In genomic region chr16:64000884-64001283, GRCm38 (mm10) we compare ENCODE assay signal across 15 mouse cellular contexts.
"Had no signal": no experiment of that assay in that cellular context is flagged by ENCODE, and none has a peak within 500 bp of the region (broad histone marks: within the 10 kb centered on the region; RNA-seq: fewer than 3 reads in every experiment).

No protein-coding gene starts in this region.

- H3K4me1 ChIP-seq: kidney, embryonic 15.5 days; limb, embryonic 10.5 days; liver, embryonic 15.5 days; midbrain, embryonic 13.5 days; neural tube, embryonic 13.5 days had no signal

- H3K4me3 ChIP-seq: kidney, embryonic 15.5 days; left cerebral cortex, adult 2 months; limb, embryonic 10.5 days; liver, embryonic 15.5 days; midbrain, embryonic 13.5 days; neural tube, embryonic 13.5 days had no signal

- ATAC-seq: lung, postnatal 0 days; midbrain, embryonic 13.5 days had no signal

- H3K9ac ChIP-seq: kidney, embryonic 15.5 days; liver, embryonic 15.5 days; midbrain, embryonic 13.5 days; neural tube, embryonic 13.5 days had no signal

- H3K4me2 ChIP-seq: kidney, embryonic 15.5 days; liver, embryonic 11.5 days; liver, embryonic 15.5 days; midbrain, embryonic 13.5 days; neural tube, embryonic 13.5 days had no signal

- H3K9me3 ChIP-seq: kidney, embryonic 15.5 days; limb, embryonic 10.5 days; liver, embryonic 15.5 days; midbrain, embryonic 13.5 days; neural tube, embryonic 13.5 days had no signal

- DNase-seq: kidney, adult 18-20 months; kidney, postnatal 25 days; lung, adult 2 months; lung, postnatal 36 days; retina, postnatal 1 day; right cerebral cortex, postnatal 14 days; thymus, postnatal 4 days had no signal

- H3K27ac ChIP-seq: kidney, embryonic 15.5 days; left cerebral cortex, adult 2 months; limb, embryonic 10.5 days; liver, embryonic 15.5 days; midbrain, embryonic 13.5 days; neural tube, embryonic 13.5 days had no signal

- H3K27me3 ChIP-seq: kidney, embryonic 15.5 days; liver, embryonic 15.5 days; midbrain, embryonic 13.5 days; neural tube, embryonic 13.5 days had no signal

- H3K36me3 ChIP-seq: kidney, embryonic 15.5 days; limb, embryonic 10.5 days; liver, embryonic 15.5 days; midbrain, embryonic 13.5 days; neural tube, embryonic 13.5 days had no signal
